Mouse (Mus musculus): Measurements from ENCODE around the gene Stat4. TPM values are rescaled to one million over a fixed set of nuclear protein-coding genes. Genes with fewer than 3 reads are reported as not detected.
"Not testable (repeated sequence)": the region's sequence is repeated elsewhere in the genome, so short reads cannot be mapped to it uniquely, and the experiment has no call there.

The Stat4 gene
- polyA plus RNA-seq, 1 experiment from 2014 or later, result not detected

DNA sequence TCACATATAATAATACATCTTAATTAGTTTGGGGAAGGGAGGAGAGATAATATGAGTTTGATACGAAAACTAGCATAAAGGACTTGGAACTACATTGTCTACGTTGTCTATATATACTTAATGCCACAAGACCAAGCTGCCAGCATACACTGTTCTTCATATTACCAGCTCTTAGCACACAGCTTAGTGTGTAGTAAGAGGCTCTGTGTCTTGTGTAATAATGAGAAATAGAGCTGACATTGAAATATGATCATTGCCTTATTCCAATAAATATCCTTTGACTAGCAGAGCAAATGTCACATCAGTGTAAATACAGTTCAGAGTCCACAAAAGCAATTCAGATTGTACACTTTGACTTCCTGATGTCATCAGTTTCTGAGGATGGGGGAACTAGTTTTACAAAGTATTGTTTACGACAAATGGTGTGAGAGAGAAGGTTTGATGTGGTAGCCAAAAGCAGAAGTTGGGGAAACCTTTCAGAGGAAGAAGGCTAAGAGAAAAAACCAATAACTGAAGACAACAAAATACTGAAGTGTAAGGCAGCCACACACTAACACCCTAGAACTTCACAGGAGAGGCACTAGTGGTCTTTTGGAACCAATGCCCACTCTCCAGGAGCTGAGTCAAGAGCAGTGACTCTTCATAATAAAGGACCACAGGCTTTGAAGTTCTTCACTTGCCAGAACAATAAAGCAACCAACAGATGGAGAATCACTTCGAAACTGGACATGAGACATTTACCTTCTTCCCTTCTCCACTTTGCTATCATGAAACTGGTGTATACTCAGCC lies 35.2 kb downstream of the Stat4 start:
- TF ChIP-seq CTCF (IDR thresholded peaks at IDR 0.05), result no peak
- CTCF ChIA-PET, result no interaction called here
- DNase-seq (ENCODE audit: low read depth, low spot score), result no peak
- peaks cover 22% of the 10 kb centered on the region for H3K27me3 ChIP-seq
- in situ Hi-C loops (cut with MboI; ENCODE audit: low pct_unique_long_range_greater_than_20kb), result no loop called here
- no peak for ATAC-seq
- POLR2A ChIA-PET, result no interaction called here

DNA sequence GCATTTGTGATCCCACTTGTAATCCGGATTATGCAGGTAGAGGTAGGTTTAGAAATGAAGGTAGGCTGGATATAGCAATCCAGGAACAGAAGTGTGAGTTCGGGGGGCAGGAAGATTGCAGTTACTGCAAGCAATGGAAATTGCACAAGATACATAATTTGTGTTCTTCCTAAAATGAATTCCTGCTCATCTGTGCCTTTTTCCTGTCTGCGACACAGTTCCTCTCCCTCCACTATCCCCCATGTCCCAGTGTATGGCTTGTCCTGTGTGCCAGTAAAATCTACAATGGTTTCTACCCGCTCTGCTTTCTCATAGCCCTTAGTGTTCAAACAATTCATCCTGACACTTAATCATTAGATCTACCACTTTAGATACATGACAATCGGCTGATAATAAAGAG lies 41.7 kb downstream of the Stat4 start:
- in situ Hi-C loops (cut with MboI; ENCODE audit: low pct_unique_long_range_greater_than_20kb), result no loop called here

DNA sequence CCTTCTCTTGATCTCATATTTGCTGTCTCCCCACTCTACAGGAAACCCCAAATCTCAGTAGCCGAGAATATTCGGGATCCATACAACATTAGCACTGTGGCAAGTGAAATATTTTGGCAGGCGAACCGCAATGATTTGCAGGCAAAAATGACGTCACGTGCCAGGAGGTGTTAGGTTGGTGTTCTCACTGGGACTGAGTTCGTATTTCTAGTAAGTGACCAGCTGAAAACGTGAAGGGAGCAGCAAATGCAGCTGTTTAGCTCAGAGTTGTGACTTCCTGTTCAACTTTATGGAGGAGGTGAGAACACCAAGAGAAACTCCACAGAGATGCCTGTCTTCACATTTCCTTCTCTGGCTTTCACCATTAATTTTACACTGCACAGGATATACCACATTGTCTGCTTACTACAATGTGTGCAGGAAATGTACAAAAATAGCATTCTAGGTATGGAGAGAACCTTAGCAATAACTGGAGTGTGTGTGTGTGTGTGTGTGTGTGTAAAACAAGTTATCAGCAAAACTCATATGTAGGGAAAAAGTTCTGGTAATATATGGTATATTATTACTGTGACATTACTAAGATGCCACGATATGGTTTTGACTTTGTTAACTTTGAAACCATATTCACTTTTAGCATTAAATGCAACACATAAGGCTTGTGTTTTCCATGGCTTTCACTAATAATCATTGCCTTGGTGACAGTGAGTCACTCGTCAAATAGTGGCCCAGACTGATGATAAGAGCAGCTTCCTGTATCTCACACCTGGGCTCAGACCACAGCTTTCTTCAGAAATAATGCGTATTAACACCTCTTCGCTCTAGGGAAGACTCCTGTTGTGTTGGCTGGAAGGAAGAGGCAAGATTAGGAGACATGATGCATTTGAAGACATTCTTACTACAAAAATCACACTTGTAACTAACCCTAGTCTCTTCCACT lies 48.1 kb downstream of the Stat4 start:
- TF ChIP-seq CTCF (IDR thresholded peaks at IDR 0.05), result no peak
- in situ Hi-C loops (cut with MboI; ENCODE audit: low pct_unique_long_range_greater_than_20kb), result no loop called here
- ChIA-PET POLR2A (no interaction called here), CTCF (no interaction called here)
- peaks cover 44% of the 10 kb centered on the region for H3K27me3 ChIP-seq
- no peak for ATAC-seq
- no peak for DNase-seq (ENCODE audit: low read depth, low spot score)

More for the DNA sequence above, 41.7 kb downstream of the Stat4 start:
- ATAC-seq, result no peak
- CTCF ChIA-PET, result no interaction called here
- TF ChIP-seq CTCF (IDR thresholded peaks at IDR 0.05), result no peak
- POLR2A ChIA-PET, result no interaction called here
- DNase-seq (ENCODE audit: low read depth, low spot score), result no peak
- peaks cover 34% of the 10 kb centered on the region for H3K27me3 ChIP-seq

DNA sequence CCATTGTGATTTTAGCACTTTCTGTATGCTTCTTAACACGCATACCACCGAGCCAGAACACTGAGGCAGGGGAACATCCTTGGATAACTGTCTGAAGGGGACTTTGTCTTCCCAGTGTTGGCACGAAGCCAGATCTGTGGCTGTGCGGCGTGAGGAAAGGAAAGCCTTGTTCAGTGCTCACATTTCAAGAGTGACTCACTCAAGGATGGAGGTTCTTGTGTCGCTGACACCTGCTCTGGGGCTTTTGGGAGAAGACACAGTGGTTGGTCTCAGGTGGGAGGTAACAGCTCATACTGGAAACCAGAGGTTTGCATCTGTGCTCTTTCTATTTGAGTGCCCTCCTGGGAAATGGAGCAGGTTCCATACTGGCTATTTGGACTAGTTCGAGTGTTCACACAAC lies 52.2 kb downstream of the Stat4 start:
- CTCF ChIA-PET, result no interaction called here
- in situ Hi-C loops (cut with MboI; ENCODE audit: low pct_unique_long_range_greater_than_20kb), result no loop called here
- peaks cover 43% of the 10 kb centered on the region for H3K27me3 ChIP-seq
- DNase-seq (ENCODE audit: low read depth, low spot score) (no peak), ATAC-seq (no peak)
- POLR2A ChIA-PET, result no interaction called here
- no peak for TF ChIP-seq CTCF (IDR thresholded peaks at IDR 0.05)

DNA sequence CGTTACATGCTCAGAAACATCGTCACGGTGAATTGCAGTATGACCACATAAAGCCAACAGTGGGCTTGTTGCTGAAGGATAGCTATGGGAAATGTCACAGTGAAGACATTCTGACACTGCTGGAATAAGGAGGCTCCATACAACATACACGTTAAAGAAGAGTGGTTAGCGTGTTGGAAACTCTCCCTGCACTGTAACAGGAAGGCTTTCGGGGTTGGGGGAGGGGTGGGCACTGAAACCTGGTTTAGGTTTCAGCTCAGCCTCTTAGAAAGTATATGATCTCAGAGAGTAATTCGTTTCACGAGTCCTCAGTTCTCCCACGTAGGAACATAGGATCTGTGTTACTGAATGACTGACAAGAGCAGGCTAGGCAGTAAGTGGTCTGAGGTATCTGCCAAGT lies 52.7 kb downstream of the Stat4 start:
- DNase-seq (ENCODE audit: low read depth, low spot score), result no peak
- H3K27me3 ChIP-seq, result peaks cover 41% of the 10 kb centered on the region
- POLR2A ChIA-PET, result no interaction called here
- CTCF ChIA-PET, result no interaction called here
- no peak for ATAC-seq
- in situ Hi-C loops (cut with MboI; ENCODE audit: low pct_unique_long_range_greater_than_20kb), result no loop called here
- TF ChIP-seq CTCF (IDR thresholded peaks at IDR 0.05), result no peak

DNA sequence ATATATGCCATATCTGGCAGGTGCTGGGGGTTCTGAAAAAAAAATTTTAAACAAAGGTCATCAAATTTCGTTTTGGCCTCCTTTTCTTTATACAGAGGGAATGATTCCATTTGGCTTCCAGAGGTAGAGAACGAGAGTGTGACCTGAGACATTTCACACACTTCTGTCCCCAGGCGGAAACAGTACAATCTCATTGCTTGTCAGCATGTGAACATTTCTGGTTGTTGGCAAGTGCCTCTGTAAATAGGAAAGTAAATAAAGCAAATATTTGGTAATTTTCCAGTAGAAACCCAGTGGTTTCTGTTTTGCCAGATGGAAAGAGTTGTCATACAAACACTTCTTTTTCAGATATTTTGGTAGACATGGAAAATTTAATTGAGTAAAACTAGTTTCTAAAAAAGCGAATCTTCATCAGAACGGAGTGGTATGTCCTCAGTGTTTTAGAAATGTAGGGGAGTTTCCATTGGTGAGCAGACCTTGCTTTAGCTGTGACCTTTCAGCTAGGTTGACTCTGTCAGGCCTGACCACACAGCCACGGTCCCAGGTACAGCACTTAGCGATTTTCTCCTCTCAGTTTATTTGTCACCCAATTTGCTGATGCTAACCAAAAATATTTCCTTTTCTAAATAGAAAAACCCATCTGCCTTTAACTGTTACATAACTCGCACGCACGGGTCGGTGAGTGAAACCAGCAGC lies 53.6 kb downstream of the Stat4 start:
- DNase-seq (ENCODE audit: low read depth, low spot score), result no peak
- peaks cover 36% of the 10 kb centered on the region for H3K27me3 ChIP-seq
- ChIA-PET POLR2A (no interaction called here), CTCF (no interaction called here)
- no peak for TF ChIP-seq CTCF (IDR thresholded peaks at IDR 0.05)
- in situ Hi-C loops (cut with MboI; ENCODE audit: low pct_unique_long_range_greater_than_20kb), result no loop called here
- no peak for ATAC-seq

DNA sequence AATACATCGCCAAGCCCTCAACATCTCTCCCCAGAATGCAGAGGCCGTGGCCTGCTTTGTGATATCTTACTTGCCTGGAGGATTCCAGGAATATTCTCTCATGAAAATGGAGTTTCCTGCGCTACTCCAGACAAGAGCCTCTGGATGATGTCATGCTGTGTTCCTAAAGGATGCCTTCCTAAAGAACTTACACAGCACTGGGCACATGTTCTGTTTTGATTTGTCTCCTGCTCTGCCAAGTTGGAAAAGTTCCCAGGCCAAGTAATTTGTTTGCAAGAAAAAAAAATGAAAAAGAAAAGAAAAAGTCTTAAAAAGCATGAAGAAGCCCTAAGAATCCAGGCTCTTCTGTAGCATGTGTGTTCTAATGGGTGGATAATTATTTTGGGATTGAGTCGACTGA lies 56.2 kb downstream of the Stat4 start:
- no peak for ATAC-seq
- POLR2A ChIA-PET, result no interaction called here
- TF ChIP-seq CTCF (IDR thresholded peaks at IDR 0.05), result no peak
- H3K27me3 ChIP-seq, result peaks cover 31% of the 10 kb centered on the region
- in situ Hi-C loops (cut with MboI; ENCODE audit: low pct_unique_long_range_greater_than_20kb), result no loop called here
- DNase-seq (ENCODE audit: low read depth, low spot score), result no peak
- CTCF ChIA-PET, result no interaction called here

DNA sequence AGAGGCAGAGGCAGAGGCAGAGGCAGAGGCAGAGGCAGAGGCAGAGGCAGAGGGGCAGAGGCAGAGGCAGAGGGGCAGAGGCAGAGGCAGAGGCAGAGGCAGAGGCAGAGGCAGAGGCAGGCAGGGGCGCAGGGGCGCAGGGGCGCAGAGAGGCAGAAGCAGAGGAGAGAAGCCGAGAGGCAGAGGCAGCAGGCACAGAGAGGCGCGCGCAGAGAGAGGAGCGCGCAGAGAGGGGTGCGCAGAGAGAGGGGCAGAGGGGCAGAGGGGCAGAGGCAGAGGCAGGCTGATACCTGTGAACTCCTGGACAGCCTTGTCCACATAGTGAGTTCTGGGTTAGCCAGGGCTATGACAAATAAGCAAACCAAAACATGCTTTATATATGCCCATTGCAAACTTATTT lies 59.9 kb downstream of the Stat4 start:
- CTCF ChIA-PET; DNase-seq (ENCODE audit: low read depth, low spot score); POLR2A ChIA-PET; in situ Hi-C loops (cut with MboI; ENCODE audit: low pct_unique_long_range_greater_than_20kb); ATAC-seq: not testable (repeated sequence)
- peaks cover 40% of the 10 kb centered on the region for H3K27me3 ChIP-seq

DNA sequence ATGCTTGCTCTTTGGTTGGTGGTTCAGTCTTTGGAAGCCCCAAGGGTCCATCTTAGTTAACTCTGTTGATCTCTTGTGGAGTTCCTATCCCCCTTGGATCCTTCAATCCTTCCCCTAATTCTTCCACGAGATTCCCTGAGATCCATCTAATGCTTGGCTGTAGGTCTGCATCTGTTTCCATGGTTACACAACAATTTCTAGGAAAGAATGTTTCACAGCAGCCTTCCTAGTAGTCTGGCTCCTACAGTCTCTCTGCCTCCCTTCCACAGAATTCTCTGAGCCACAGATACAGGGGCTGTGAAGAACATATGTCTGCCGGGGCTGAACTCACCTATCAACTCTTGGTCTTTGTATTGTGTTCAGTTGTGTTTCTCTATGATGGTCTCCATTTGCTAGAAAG lies 61.8 kb downstream of the Stat4 start:
- ChIA-PET CTCF (no interaction called here), POLR2A (no interaction called here)
- DNase-seq (ENCODE audit: low read depth, low spot score) (no peak), ATAC-seq (no peak)
- no peak for TF ChIP-seq CTCF (IDR thresholded peaks at IDR 0.05)
- H3K27me3 ChIP-seq, result peaks cover 38% of the 10 kb centered on the region
- in situ Hi-C loops (cut with MboI; ENCODE audit: low pct_unique_long_range_greater_than_20kb), result no loop called here

DNA sequence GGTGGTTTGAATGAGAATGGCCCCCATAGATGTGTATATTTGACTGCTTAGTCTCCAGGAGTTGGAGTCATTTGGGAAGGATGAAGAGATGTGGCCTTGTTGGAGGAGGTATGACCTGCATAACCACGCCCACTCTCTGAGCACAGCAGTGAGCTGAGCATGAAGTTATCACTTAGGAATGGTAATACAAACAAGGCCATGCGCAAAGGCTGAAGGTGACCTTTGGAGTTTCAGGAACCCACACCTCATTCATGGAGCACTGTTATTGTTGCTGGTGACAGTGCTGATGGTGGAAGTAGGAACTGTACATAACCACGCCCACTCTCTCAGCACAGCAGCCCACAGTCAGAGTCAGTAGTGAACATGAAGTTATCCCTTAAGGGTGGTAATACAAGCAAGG lies 62.9 kb downstream of the Stat4 start:
- ChIA-PET POLR2A (no interaction called here), CTCF (no interaction called here)
- H3K27me3 ChIP-seq, result peaks cover 38% of the 10 kb centered on the region
- TF ChIP-seq CTCF (IDR thresholded peaks at IDR 0.05), result no peak
- in situ Hi-C loops (cut with MboI; ENCODE audit: low pct_unique_long_range_greater_than_20kb), result no loop called here
- ATAC-seq (no peak), DNase-seq (ENCODE audit: low read depth, low spot score) (no peak)

DNA sequence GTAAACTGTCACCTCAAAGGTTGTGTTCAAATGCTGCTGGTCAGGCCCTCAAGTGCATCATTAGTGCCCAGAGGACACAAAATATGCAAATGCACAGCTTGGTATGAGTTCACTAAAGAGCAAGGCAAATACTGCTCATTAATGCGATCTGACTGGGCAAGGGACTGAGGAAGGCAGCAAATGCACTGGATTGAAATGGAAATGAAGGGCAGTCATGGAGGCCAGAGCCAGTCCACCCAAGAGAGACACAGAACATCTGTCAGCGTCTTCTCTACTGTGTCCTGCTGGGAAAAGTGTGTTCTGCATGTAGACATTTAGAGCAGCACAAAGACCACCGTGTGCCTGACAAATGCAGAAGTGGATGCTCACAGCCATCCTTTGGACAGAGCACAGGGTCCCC lies 64.6 kb downstream of the Stat4 start:
- in situ Hi-C loops (cut with MboI; ENCODE audit: low pct_unique_long_range_greater_than_20kb), result no loop called here
- ATAC-seq, result no peak
- CTCF ChIA-PET, result no interaction called here
- peaks cover 54% of the 10 kb centered on the region for H3K27me3 ChIP-seq
- TF ChIP-seq CTCF (IDR thresholded peaks at IDR 0.05), result no peak
- POLR2A ChIA-PET, result no interaction called here
- DNase-seq (ENCODE audit: low read depth, low spot score), result no peak
